25 mouse cellular contexts compared by ENCODE assay signal in the genomic region with DNA sequence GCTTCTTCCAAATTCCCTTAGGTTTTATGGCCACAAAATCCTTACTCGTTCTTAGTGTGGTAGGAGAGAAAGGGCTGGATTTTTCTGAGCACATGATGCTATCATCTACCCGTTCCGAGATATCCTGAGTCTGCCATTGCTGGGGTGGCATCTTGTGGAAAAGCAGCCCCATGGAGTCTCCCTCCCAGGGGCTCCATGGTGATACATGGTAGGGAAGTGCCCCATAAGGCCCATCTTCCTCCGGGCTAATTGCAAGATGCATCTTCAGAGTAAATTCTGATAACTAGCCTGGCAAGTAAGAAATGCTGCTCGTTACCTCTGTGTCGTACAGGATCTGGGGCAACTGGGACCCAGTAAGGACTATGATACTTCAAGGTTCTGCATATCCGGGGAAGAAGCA.
DNase-seq lines count a peak whose midpoint lies in the region; ATAC-seq lines count a peak whose summit lies in the region.
"Had no signal": no experiment of that assay in that cellular context is flagged by ENCODE, and none has a peak within 500 bp of the region (broad histone marks: within the 10 kb centered on the region; RNA-seq: fewer than 3 reads in every experiment).

No protein-coding gene starts in this region.

- 78% methylated on average over 7 of the region's 7 CpGs for WGBS in heart, embryonic 11.5 days (ENCODE audit: insufficient replicate concordance)
- WGBS in heart, embryonic 14.5 days: 85% methylated on average over 7 of the region's 7 CpGs
- WGBS in limb, embryonic 11.5 days: 82% methylated on average over 7 of the region's 7 CpGs
- WGBS in limb, embryonic 10.5 days: 88% methylated on average over 7 of the region's 7 CpGs

- no peak overlapping the region for H3K4me2 ChIP-seq in heart, embryonic 11.5 days
- H3K4me2 ChIP-seq in heart, embryonic 14.5 days (ENCODE audit: low read length): no peak overlapping the region
- no peak overlapping the region for H3K4me2 ChIP-seq in limb, embryonic 11.5 days (ENCODE audit: low read depth, severe bottlenecking)
- H3K4me2 ChIP-seq: embryonic facial prominence, embryonic 12.5 days; embryonic facial prominence, embryonic 15.5 days; hindbrain, embryonic 13.5 days; intestine, embryonic 15.5 days had no signal

- H3K9ac ChIP-seq in heart, embryonic 11.5 days (ENCODE audit: low read depth, low read length): no peak overlapping the region
- H3K9ac ChIP-seq in heart, embryonic 14.5 days (ENCODE audit: low read length): no peak overlapping the region; the same call in 1 of the 2 replicates
- no peak overlapping the region for H3K9ac ChIP-seq in limb, embryonic 11.5 days (ENCODE audit: low read length)
- H3K9ac ChIP-seq: embryonic facial prominence, embryonic 12.5 days; embryonic facial prominence, embryonic 15.5 days; forebrain, postnatal 0 days; hindbrain, embryonic 13.5 days; intestine, embryonic 15.5 days had no signal

- H3K4me3 ChIP-seq in heart, embryonic 11.5 days (ENCODE audit: low read depth, low read length): no peak overlapping the region
- H3K4me3 ChIP-seq in heart, embryonic 14.5 days (ENCODE audit: control insufficient read depth in 1 of 2, insufficient read depth in 1 of 2, low read depth in 1 of 2, low read length in 2 of 2): no peak overlapping the region
- no peak overlapping the region for H3K4me3 ChIP-seq in limb, embryonic 11.5 days (ENCODE audit: low read depth, low read length)
- no peak overlapping the region for H3K4me3 ChIP-seq in limb, embryonic 10.5 days
- H3K4me3 ChIP-seq: embryonic facial prominence, embryonic 12.5 days; embryonic facial prominence, embryonic 15.5 days; gastrocnemius, adult 2 months; hindbrain, embryonic 10.5 days; hindbrain, embryonic 13.5 days; intestine, embryonic 15.5 days had no signal

- no peaks in the 10 kb centered on the region for H3K36me3 ChIP-seq in heart, embryonic 11.5 days (ENCODE audit: control insufficient read depth, insufficient read depth, low read length)
- H3K36me3 ChIP-seq in heart, embryonic 14.5 days (ENCODE audit: control insufficient read depth, insufficient read depth, low read length): no peaks in the 10 kb centered on the region
- no peaks in the 10 kb centered on the region for H3K36me3 ChIP-seq in limb, embryonic 11.5 days (ENCODE audit: control insufficient read depth, insufficient read depth, low read length)
- H3K36me3 ChIP-seq in limb, embryonic 10.5 days: no peaks in the 10 kb centered on the region
- H3K36me3 ChIP-seq: embryonic facial prominence, embryonic 12.5 days; embryonic facial prominence, embryonic 15.5 days; hindbrain, embryonic 10.5 days; hindbrain, embryonic 13.5 days; intestine, embryonic 15.5 days had no signal

- H3K4me1 ChIP-seq in heart, embryonic 11.5 days (ENCODE audit: control insufficient read depth, insufficient read depth, low read length): peaks cover 44% of the 10 kb centered on the region
- peaks cover 21 to 68% of the 10 kb centered on the region in 2 experiments for H3K4me1 ChIP-seq in heart, embryonic 14.5 days (ENCODE audit: control insufficient read depth in 2 of 2, insufficient read depth in 2 of 2, low read length in 2 of 2)
- H3K4me1 ChIP-seq in limb, embryonic 11.5 days (ENCODE audit: control insufficient read depth, insufficient read depth, low read length): no peaks in the 10 kb centered on the region
- H3K4me1 ChIP-seq in limb, embryonic 10.5 days: 0 out of 2 replicates have a peak, but pooled peaks cover 4% of the 10 kb centered on the region
- H3K4me1 ChIP-seq: embryonic facial prominence, embryonic 15.5 days; intestine, embryonic 15.5 days had no signal

- DNase-seq in heart, postnatal 14 days: no peak
- DNase-seq in heart, adult 18-20 months: no peak
- peak; percentile 10 for DNase-seq in limb, embryonic 11.5 days (ENCODE audit: low spot score)
- no peak for DNase-seq in limb, embryonic 10.5 days (ENCODE audit: low spot score)
- DNase-seq: adrenal gland, adult 2 months; adrenal gland, postnatal 14 days; cerebellum, adult 11 months; cerebellum, adult 2 months; cerebellum, adult 9-11 months; cerebellum, postnatal 25 days; forebrain, postnatal 0 days; gastrocnemius, adult 2 months; gastrocnemius, postnatal 14 days; kidney, adult 11 months; kidney, adult 8-10 months had no signal

- no peaks in the 10 kb centered on the region for H3K27me3 ChIP-seq in heart, embryonic 11.5 days (ENCODE audit: control insufficient read depth, insufficient read depth, low read length)
- no peaks in the 10 kb centered on the region for H3K27me3 ChIP-seq in heart, embryonic 14.5 days (ENCODE audit: control insufficient read depth, insufficient read depth, low read length)
- H3K27me3 ChIP-seq in limb, embryonic 11.5 days (ENCODE audit: control insufficient read depth, insufficient read depth, low read length): no peaks in the 10 kb centered on the region
- no peaks in the 10 kb centered on the region for H3K27me3 ChIP-seq in limb, embryonic 10.5 days (ENCODE audit: low read depth, poor library complexity, severe bottlenecking)
- H3K27me3 ChIP-seq: embryonic facial prominence, embryonic 12.5 days; embryonic facial prominence, embryonic 15.5 days; hindbrain, embryonic 13.5 days; intestine, embryonic 15.5 days had no signal

- H3K27ac ChIP-seq in heart, embryonic 11.5 days (ENCODE audit: low read depth, low read length): peak overlapping the region; percentile 79
- H3K27ac ChIP-seq in heart, embryonic 14.5 days (replicated peaks in 1 of 2; ENCODE audit: control insufficient read depth in 1 of 2, insufficient read depth in 1 of 2, low read depth in 2 of 2, low read length in 2 of 2): peak overlapping the region; percentile 38 to 64; a peak in 3 of 4 replicates
- H3K27ac ChIP-seq in limb, embryonic 11.5 days (replicated peaks; ENCODE audit: low read depth, low read length): no peak overlapping the region
- H3K27ac ChIP-seq in limb, embryonic 10.5 days: no peak overlapping the region
- H3K27ac ChIP-seq: embryonic facial prominence, embryonic 12.5 days; embryonic facial prominence, embryonic 15.5 days; gastrocnemius, adult 2 months; hindbrain, embryonic 10.5 days; hindbrain, embryonic 13.5 days; intestine, embryonic 15.5 days had no signal

- intact Hi-C loops in heart, postnatal 14 days (cut with DNase I): no loop called here

- H3K9me3 ChIP-seq in heart, embryonic 11.5 days (replicated peaks; ENCODE audit: control insufficient read depth, low read length): no peaks in the 10 kb centered on the region
- 0 out of 2 replicates have a peak, but pooled peaks cover 4% of the 10 kb centered on the region for H3K9me3 ChIP-seq in heart, embryonic 14.5 days (ENCODE audit: control insufficient read depth, low read length)
- H3K9me3 ChIP-seq in limb, embryonic 11.5 days (ENCODE audit: control insufficient read depth, low read length): no peaks in the 10 kb centered on the region
- H3K9me3 ChIP-seq in limb, embryonic 10.5 days (replicated peaks): no peaks in the 10 kb centered on the region
- H3K9me3 ChIP-seq: embryonic facial prominence, embryonic 12.5 days; embryonic facial prominence, embryonic 15.5 days; hindbrain, embryonic 10.5 days; hindbrain, embryonic 13.5 days; intestine, embryonic 15.5 days had no signal

- ATAC-seq in heart, embryonic 11.5 days (replicated peaks; ENCODE audit: insufficient number of reproducible peaks, low FRiP score, low TSS enrichment): no peak
- ATAC-seq in heart, embryonic 14.5 days (ENCODE audit: insufficient number of reproducible peaks, insufficient read depth, low FRiP score, low read depth): no peak
- no peak for ATAC-seq in limb, embryonic 11.5 days (ENCODE audit: insufficient number of reproducible peaks, low FRiP score, low TSS enrichment, low read depth)
- ATAC-seq: CD4-positive, CD25-positive, alpha-beta regulatory T cell, adult 4 months; forebrain, embryonic 14.5 days; hindbrain, embryonic 16.5 days; intestine, embryonic 15.5 days had no signal

Comparison
In these comparisons a context has a peak if more than half of its experiments do, and no peak if none do; other contexts are left out.
1. H3K27ac ChIP-seq: peak in heart, embryonic 11.5 days (single experiment) and heart, embryonic 14.5 days (2 of 2); none in limb, embryonic 11.5 days (single experiment) and limb, embryonic 10.5 days (single experiment).